Mouse (Mus musculus) CH12.LX (cell line): ENCODE data around the gene Plin3.

Experiments
- BHLHE40 ChIP-seq: IDR thresholded peaks from 2 replicates; pipeline ENCODE4 v1.6.1; 2011; ENCODE audit warnings: mild to moderate bottlenecking, low read depth, low read length, improper control_type of control experiment
- CHD2 ChIP-seq: IDR thresholded peaks from 2 replicates; pipeline ENCODE4 v1.6.1; 2011; ENCODE audit warnings: low read length, improper control_type of control experiment
- CTCF ChIP-seq, 2 experiments: IDR thresholded peaks in 1 of 2; conservative IDR thresholded peaks in 1 of 2; 2 replicates each; pipeline ENCODE4 v1.5.1; 2011 to 2012; ENCODE audit warnings: low read depth in 2 of 2, low read length in 2 of 2, improper control_type of control experiment in 1 of 2, inconsistent platforms in 1 of 2, mild to moderate bottlenecking in 1 of 2, moderate library complexity in 1 of 2
- EP300 ChIP-seq: IDR thresholded peaks from 2 replicates; pipeline ENCODE4 v1.6.1; 2011; ENCODE audit warnings: low read length, improper control_type of control experiment
- HCFC1 ChIP-seq: IDR thresholded peaks from 2 replicates; pipeline ENCODE4 v1.6.1; 2012; ENCODE audit warnings: low read depth, mild to moderate bottlenecking, inconsistent platforms, low read length, improper control_type of control experiment
- MAZ ChIP-seq: IDR thresholded peaks from 2 replicates; pipeline ENCODE4 v1.6.1; 2012; ENCODE audit warnings: low read depth, mild to moderate bottlenecking, inconsistent platforms, low read length, improper control_type of control experiment, moderate library complexity
- POLR2A ChIP-seq: IDR thresholded peaks from 2 replicates; pipeline ENCODE4 v1.6.1; 2011; ENCODE audit warnings: low read depth, mild to moderate bottlenecking, improper control_type of control experiment, low read length
- SMC3 ChIP-seq: IDR thresholded peaks from 2 replicates; pipeline ENCODE4 v1.6.1; 2011; ENCODE audit warnings: low read depth, low read length, improper control_type of control experiment
- TCF12 ChIP-seq: IDR thresholded peaks from 2 replicates; pipeline ENCODE4 v1.6.1; 2014; ENCODE audit warnings: low read depth, mild to moderate bottlenecking, inconsistent platforms, low read length, improper control_type of control experiment
- USF1 ChIP-seq: IDR thresholded peaks from 2 replicates; pipeline ENCODE4 v1.6.1; 2014; ENCODE audit warnings: low read depth, mild to moderate bottlenecking, inconsistent platforms, low read length, improper control_type of control experiment
- USF2 ChIP-seq: conservative IDR thresholded peaks from 2 replicates; pipeline ENCODE4 v1.6.1; 2011; ENCODE audit warnings: low read depth, low read length, improper control_type of control experiment
- ZKSCAN1 ChIP-seq: IDR thresholded peaks from 2 replicates; pipeline ENCODE4 v1.6.1; 2012; ENCODE audit warnings: low read depth, inconsistent platforms, low read length, improper control_type of control experiment, borderline replicate concordance

- TF ChIP-seq POLR2A (peak; percentile 85), HCFC1 (peak; percentile 94), TCF12 (peak; percentile 69; the same call in 1 of the 2 replicates), USF1 (no peak), BHLHE40 (no peak), EP300 (no peak), USF2 (no peak), CTCF (conservative IDR thresholded peaks at IDR 0.05 in 1 of 2, IDR thresholded peaks at IDR 0.05 in 1 of 2; ENCODE audit: low read depth in 2 of 2, low read length in 2 of 2) (peak in 1 of 2 experiments; percentile 90; a peak in 2 of 4 replicates), SMC3 (peak; percentile 67), MAZ (no peak), CHD2 (peak; percentile 62; the same call in 1 of the 2 replicates), ZKSCAN1 (no peak)
Observed at GRCm38 (mm10) chr17:56255863-56256238, 36.8 kb downstream of the Plin3 start.
